Mouse (Mus musculus) bone marrow macrophage, adult 2 months (primary cell): ENCODE results near the gene Nradd.

Experiments used
- CTCF ChIP-seq: IDR thresholded peaks from 2 replicates; pipeline ENCODE4 v1.5.1; 2012; ENCODE audit warnings: low read depth, mild to moderate bottlenecking, low read length, moderate library complexity
- POLR2A ChIP-seq: IDR thresholded peaks from 2 replicates; pipeline ENCODE4 v1.6.1; 2012; ENCODE audit warnings: mild to moderate bottlenecking, low read depth, low read length, borderline replicate concordance

DNA sequence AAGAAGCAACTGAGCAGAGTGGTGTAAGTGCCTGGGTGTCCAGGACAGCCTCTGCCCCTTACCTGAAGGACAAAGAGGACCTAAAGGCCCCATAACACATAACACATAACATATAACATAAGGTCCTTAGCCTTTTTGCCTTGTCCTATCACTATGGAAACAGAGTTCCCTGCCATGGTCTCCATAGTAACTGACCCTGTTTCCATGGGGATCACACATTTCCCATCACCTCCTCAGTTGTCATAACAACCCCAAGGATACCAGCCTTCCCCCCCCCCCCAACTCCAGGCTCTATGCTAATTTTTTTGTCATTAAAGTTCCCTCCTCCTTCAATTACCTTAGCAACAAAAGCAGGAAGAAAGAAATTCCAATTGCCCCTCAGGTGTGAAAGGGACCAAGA lies 25.5 kb upstream of the Nradd start:
- TF ChIP-seq POLR2A: no peak
- no peak for TF ChIP-seq CTCF
